Mouse (Mus musculus) olfactory bulb, adult 2 months (tissue): ENCODE results near the gene Speer4c. TPM values are rescaled to one million over a fixed set of nuclear protein-coding genes. Genes with fewer than 3 reads are reported as not detected.
"Not testable (repeated sequence)": the region's sequence is repeated elsewhere in the genome, so short reads cannot be mapped to it uniquely, and the experiment has no call there.

Experiments used
- H3K27ac ChIP-seq: fragments of 200-500 bp; 2 replicates; pipeline ENCODE4 v1.5.1; 2012; ENCODE audit warnings: low read depth, low read length; ENCODE audit not compliant: insufficient read depth
- H3K4me1 ChIP-seq: fragments of 200-500 bp; 2 replicates; pipeline ENCODE4 v1.6.1; 2012; ENCODE audit warnings: low read length; ENCODE audit not compliant: control insufficient read depth, insufficient read depth
- H3K4me3 ChIP-seq: fragments of 200-500 bp; 2 replicates; pipeline ENCODE4 v1.5.1; 2012; ENCODE audit warnings: mild to moderate bottlenecking, low read depth, low read length, moderate library complexity; ENCODE audit not compliant: insufficient read depth
- CTCF ChIP-seq: fragments of 200-500 bp; IDR thresholded peaks from 2 replicates; pipeline ENCODE4 v1.5.1; 2012; ENCODE audit warnings: low read depth, mild to moderate bottlenecking, low read length, moderate library complexity; ENCODE audit not compliant: insufficient read depth
- POLR2A ChIP-seq: fragments of 200-500 bp; IDR thresholded peaks from 2 replicates; pipeline ENCODE4 v1.6.1; 2012; ENCODE audit warnings: mild to moderate bottlenecking, low read depth, low read length, moderate library complexity; ENCODE audit not compliant: insufficient read depth
- WGBS: fragments of 180-500 bp; shearing (Covaris S2); methylation state at CpG from one replicate; pipeline ENCODE4 v1.1.7; 2018; 5-methylcytosine and 5-hydroxymethylcytosine counted together
- polyA plus RNA-seq: library from polyadenylated mRNA; stranded (reverse); fragments of >200 nt; gene quantifications from 2 replicates; pipeline ENCODE4 v1.2.4, GENCODE M21; 2012; ENCODE audit warnings: low replicate concordance; ENCODE audit not compliant: missing spikeins, insufficient read depth, insufficient read length

The Speer4c gene
- not detected in 2 replicates for polyA plus RNA-seq

- not testable (repeated sequence) for H3K4me1 ChIP-seq, H3K4me3 ChIP-seq, H3K27ac ChIP-seq
Observed at GRCm38 (mm10) chr5:15714171-15714570, at the start of gene Speer4c. TSS of gene Speer4c (minus strand) at chr5:15714271.

GRCm38 (mm10) chr5:15747478-15748255 lies 33.6 kb upstream of the Speer4c start:
- no peak overlapping the region for H3K4me3 ChIP-seq
- 83% methylated on average over 4 of the region's 4 CpGs for WGBS
- H3K4me1 ChIP-seq, result no peaks in the 10 kb centered on the region
- H3K27ac ChIP-seq, result no peak overlapping the region
- TF ChIP-seq CTCF, result no peak
- no peak for TF ChIP-seq POLR2A

- TF ChIP-seq POLR2A (no peak), CTCF (no peak)
- 76% methylated on average over 3 of the region's 3 CpGs for WGBS
- H3K4me3 ChIP-seq, result no peak overlapping the region
- no peaks in the 10 kb centered on the region for H3K4me1 ChIP-seq
- H3K27ac ChIP-seq, result no peak overlapping the region
Observed at GRCm38 (mm10) chr5:15734097-15734867, 20.2 kb upstream of the Speer4c start.

DNA sequence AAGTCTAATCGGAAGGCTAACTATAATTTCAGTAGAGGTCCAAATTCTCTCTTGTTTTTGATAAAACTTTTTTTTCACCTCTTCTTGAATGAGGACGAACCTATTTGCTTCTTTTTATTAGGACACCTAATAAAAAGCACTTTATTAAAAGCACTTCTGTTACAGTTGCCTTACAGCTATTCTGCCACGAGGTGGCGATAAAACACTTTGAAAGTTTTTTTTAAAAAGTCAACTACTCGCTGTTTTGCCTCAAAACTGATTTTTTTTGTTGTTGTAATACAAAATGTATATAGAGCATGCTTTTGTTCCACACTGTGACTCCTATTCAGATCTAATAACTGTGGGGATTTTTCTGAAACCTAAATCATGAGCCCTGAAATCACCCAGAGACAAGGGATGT lies 11.2 kb downstream of the Speer4c start:
- H3K4me1 ChIP-seq, H3K4me3 ChIP-seq, H3K27ac ChIP-seq: not testable (repeated sequence)
- WGBS, result 23% methylated on average over 5 of the region's 5 CpGs

DNA sequence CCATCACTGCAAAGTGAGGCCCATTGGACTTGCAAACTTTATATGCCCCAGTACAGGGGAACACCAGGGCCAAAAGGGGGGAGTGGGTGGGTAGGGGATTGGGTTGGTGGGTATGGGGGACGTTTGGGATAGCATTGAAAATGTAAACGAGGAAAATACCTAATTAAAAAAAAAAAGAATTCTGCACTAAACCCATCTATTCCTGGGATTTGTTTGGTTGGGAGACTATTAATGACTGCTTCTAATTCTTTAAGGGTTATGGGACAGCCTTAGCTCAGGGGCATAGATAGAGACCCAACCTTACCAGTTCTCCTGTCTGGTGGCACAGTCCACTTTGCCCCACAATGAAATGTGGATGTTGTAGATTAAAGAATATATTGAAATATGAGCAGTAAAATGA lies 16.4 kb downstream of the Speer4c start:
- H3K4me1 ChIP-seq, H3K4me3 ChIP-seq, H3K27ac ChIP-seq: not testable (repeated sequence)
- 33% methylated on average over 2 of the region's 2 CpGs for WGBS

- not testable (repeated sequence) for H3K4me3 ChIP-seq, H3K4me1 ChIP-seq, H3K27ac ChIP-seq
- WGBS, result 80% methylated on average over 4 of the region's 4 CpGs
Observed at GRCm38 (mm10) chr5:15691849-15692248, 22.2 kb downstream of the Speer4c start.

DNA sequence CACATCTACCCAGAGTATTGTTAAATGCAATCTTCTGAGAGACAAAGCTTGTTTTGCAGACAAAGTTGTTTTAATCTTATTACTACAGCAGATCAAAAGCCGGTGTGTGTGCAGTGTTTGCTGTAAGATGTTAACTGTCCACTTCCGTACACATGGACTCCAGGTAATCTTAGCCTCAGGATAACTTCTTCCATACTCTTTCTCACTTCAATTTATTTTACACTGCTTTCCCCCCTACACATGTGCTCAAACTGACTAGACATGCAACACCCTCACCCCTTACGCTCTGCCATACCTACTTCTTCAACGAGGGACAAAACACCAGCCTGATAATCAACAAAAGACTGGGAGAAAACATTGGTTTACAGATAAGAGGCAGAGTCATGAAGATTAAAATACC lies 23.2 kb downstream of the Speer4c start:
- not testable (repeated sequence) for H3K4me1 ChIP-seq, H3K27ac ChIP-seq, H3K4me3 ChIP-seq
- WGBS, result 78% methylated on average over 4 of the region's 4 CpGs

- H3K4me3 ChIP-seq, H3K4me1 ChIP-seq, H3K27ac ChIP-seq: not testable (repeated sequence)
- WGBS, result 75% methylated on average over 6 of the region's 6 CpGs
Observed at GRCm38 (mm10) chr5:15689659-15690213, 24.3 kb downstream of the Speer4c start.

GRCm38 (mm10) chr5:15688874-15689658 lies 25.0 kb downstream of the Speer4c start:
- H3K27ac ChIP-seq, H3K4me1 ChIP-seq, H3K4me3 ChIP-seq: not testable (repeated sequence)
- WGBS, result 62% methylated on average over 4 of the region's 4 CpGs

- H3K27ac ChIP-seq, H3K4me3 ChIP-seq, H3K4me1 ChIP-seq: not testable (repeated sequence)
- WGBS, result 70% methylated on average over 8 of the region's 10 CpGs
Observed at GRCm38 (mm10) chr5:15681301-15682035, 32.6 kb downstream of the Speer4c start.

DNA sequence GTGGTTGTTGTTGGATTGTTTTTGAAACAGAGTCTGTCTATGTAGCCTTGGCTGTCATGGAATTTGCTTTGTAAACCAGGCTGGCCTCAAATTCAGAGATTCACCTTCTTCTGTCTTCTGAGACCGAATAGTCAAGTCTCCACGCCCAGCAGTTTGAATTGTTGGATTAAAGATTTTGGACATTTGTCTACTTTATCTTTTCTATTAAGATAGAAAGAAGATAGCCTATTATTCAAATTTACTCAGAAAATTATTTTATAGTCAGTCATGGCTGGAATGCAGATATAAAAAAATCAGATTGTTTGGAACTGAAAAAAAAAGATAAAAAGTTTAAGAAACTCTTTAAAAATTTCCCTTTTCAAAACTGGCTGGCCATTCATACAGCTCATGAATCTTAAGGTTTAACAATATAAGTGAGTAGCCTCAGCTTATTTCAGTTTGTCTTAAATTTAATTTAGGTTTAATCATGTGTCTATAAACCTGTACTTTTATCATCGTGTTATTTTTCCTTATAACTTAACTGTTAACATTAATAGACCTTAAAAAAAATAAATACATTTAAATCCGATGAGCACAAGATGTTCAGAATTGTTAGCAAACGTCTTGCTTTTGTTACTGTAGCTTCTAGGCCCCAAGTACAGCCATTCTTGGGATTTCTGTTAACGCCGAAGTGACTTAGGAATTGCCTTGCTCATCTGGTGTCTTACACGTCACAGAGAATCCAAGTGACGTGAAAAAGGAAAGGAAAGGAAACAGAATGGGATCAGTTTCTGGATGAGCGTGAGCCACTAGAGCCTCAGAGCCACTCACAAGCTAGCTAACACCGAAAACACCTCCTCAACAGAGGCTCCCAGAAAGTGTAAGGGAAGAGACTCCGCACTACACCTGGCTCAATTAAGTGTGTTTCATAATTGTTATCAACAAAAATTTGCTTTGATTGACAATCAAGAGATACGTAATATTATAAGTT lies 33.8 kb downstream of the Speer4c start:
- 67% methylated on average over 13 of the region's 13 CpGs for WGBS
- H3K4me3 ChIP-seq, H3K27ac ChIP-seq, H3K4me1 ChIP-seq: not testable (repeated sequence)

DNA sequence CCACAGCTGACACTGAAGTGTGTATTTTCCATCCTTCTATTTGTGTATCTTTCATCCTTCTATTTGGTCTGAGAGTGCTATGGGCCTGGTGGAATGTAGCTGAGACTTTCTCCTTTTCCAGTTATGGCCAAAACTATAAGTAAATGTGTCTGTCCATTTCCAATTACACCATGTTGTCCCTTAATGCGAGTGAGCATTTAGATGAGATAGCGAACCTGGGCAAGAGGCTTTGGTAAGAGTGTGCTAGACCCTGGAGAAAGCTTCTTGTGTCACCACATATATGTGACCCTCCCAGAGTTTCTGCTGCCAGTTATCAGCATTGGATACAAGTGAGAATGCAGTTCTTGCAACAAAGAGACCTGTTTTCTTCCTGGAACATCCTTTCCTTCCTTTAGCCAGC lies 35.2 kb downstream of the Speer4c start:
- H3K4me1 ChIP-seq, result not testable (repeated sequence)
- WGBS, result 71% methylated on average over 2 of the region's 2 CpGs

More for the DNA sequence above, 35.2 kb downstream of the Speer4c start:
- not testable (repeated sequence) for H3K27ac ChIP-seq, H3K4me3 ChIP-seq
